Mouse (Mus musculus) stomach, embryonic 15.5 days (tissue): ENCODE results near the gene Dock8. TPM values are rescaled to one million over a fixed set of nuclear protein-coding genes. Genes with fewer than 3 reads are reported as not detected.
A peak's percentile ranks its signal among the peaks of the same experiment; 100 is the strongest.

Source experiments
- ATAC-seq: fragments of 200-750 bp; cut with Nextera tagmentation; 2 replicates; pipeline ENCODE4 v1.8.0; 2017; ENCODE audit warnings: low read depth, moderate number of reproducible peaks, moderate TSS enrichment; ENCODE audit not compliant: insufficient read depth, low FRiP score
- H3K27ac ChIP-seq: fragments of 300-500 bp; sonication (generic); 2 replicates; pipeline ENCODE4 v1.5.1; 2015; ENCODE audit warnings: mild to moderate bottlenecking, inconsistent platforms
- H3K27me3 ChIP-seq: fragments of 300-500 bp; sonication (generic); replicated peaks from 2 replicates; pipeline ENCODE4 v1.6.1; 2015; ENCODE audit warnings: inconsistent platforms
- H3K36me3 ChIP-seq: fragments of 300-500 bp; sonication (generic); 2 replicates; pipeline ENCODE4 v1.6.1; 2015; ENCODE audit warnings: inconsistent platforms
- H3K4me1 ChIP-seq: fragments of 300-500 bp; sonication (generic); 2 replicates; pipeline ENCODE4 v1.6.1; 2015; ENCODE audit warnings: inconsistent platforms
- H3K4me2 ChIP-seq: fragments of 300-500 bp; sonication (generic); 2 replicates; pipeline ENCODE4 v1.6.1; 2015; ENCODE audit warnings: mild to moderate bottlenecking, inconsistent platforms
- H3K4me3 ChIP-seq: fragments of 300-500 bp; sonication (generic); replicated peaks from 2 replicates; pipeline ENCODE4 v1.5.1; 2015; ENCODE audit warnings: inconsistent platforms
- H3K9ac ChIP-seq: fragments of 300-500 bp; sonication (generic); 2 replicates; pipeline ENCODE4 v1.6.1; 2015; ENCODE audit warnings: inconsistent platforms
- H3K9me3 ChIP-seq: fragments of 300-500 bp; sonication (generic); 2 replicates; pipeline ENCODE4 v1.6.1; 2016; ENCODE audit warnings: inconsistent platforms
- WGBS: fragments of 180-500 bp; shearing (Covaris S2); methylation state at CpG from one replicate; pipeline ENCODE4 v1.1.7; 2015; 5-methylcytosine and 5-hydroxymethylcytosine counted together
- polyA plus RNA-seq: library from polyadenylated mRNA; unstranded; fragments of >200 nt; fragmentation: Nextera tagmentation; extraction: Ambion mirVana; gene quantifications from 2 replicates; pipeline ENCODE4 v1.2.1, GENCODE M21; 2015

The Dock8 gene
- polyA plus RNA-seq, 1 experiment from 2014 or later, result 6.0 TPM

DNA sequence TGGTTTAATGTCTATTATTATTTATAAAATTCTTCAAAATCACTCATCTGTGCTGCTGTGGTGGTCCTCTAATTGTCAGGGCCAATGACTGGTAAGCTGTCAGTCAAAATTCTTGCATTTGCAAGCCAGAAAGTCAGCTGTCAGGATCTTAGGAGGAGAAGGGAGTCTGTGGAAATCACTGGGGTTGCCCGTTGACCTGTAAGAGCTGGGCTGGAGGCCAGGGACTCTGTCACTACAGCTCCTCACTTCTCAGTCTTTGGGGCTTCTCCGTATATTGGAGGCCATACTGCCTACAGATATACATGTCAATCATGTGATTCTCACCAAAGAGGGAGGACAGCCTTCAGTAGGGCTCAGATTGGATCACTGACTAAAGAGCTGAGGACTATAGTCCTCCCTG is 221.3 kb downstream of the Dock8 start:
- 67% methylated on average over 2 of the region's 2 CpGs for WGBS
- H3K27me3 ChIP-seq, result no peaks in the 10 kb centered on the region
- H3K4me2 ChIP-seq, result no peak overlapping the region
- H3K4me1 ChIP-seq, result no peaks in the 10 kb centered on the region
- no peaks in the 10 kb centered on the region for H3K9me3 ChIP-seq
- H3K27ac ChIP-seq, result no peak overlapping the region
- H3K9ac ChIP-seq, result no peak overlapping the region
- no peaks in the 10 kb centered on the region for H3K36me3 ChIP-seq
- ATAC-seq, result no peak
- no peak overlapping the region for H3K4me3 ChIP-seq

DNA sequence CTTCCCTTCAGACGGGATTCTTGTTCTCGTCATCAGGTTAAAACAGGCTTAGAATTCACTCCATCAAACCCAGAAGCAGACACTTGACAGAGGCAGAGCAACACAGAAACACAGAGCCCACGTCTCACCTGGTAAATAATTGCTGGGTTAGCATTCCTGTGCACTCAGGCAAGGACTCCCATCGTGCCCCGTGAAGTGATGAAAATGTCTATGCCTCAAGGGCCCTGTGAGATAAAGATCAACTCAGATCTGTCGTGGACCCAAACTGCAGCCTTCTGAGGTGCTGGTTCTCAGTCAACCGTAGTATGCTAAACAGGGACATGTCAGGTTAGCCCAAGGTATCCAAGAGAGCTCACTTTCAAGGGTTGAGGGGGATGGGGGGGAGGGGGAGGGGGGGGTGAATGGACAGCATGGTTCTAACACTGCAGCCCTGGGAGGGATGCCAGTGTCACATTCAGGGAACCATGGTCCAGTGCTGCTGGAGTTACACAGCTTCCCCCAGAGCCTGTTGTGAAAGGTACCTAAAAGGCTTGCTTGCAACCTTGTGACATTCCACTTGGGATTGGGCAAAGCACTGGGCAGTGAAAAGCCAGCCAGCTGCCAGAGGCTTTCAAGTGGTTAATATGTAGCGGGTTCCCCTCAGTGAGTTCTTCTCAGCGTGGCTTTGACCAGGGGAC is 222.8 kb downstream of the Dock8 start:
- WGBS, result 52% methylated on average over 9 of the region's 9 CpGs
- H3K4me2 ChIP-seq, result no peak overlapping the region
- no peak overlapping the region for H3K4me3 ChIP-seq
- no peaks in the 10 kb centered on the region for H3K36me3 ChIP-seq
- no peak overlapping the region for H3K27ac ChIP-seq
- no peaks in the 10 kb centered on the region for H3K27me3 ChIP-seq
- no peak for ATAC-seq
- no peaks in the 10 kb centered on the region for H3K9me3 ChIP-seq
- H3K9ac ChIP-seq, result no peak overlapping the region
- no peaks in the 10 kb centered on the region for H3K4me1 ChIP-seq

DNA sequence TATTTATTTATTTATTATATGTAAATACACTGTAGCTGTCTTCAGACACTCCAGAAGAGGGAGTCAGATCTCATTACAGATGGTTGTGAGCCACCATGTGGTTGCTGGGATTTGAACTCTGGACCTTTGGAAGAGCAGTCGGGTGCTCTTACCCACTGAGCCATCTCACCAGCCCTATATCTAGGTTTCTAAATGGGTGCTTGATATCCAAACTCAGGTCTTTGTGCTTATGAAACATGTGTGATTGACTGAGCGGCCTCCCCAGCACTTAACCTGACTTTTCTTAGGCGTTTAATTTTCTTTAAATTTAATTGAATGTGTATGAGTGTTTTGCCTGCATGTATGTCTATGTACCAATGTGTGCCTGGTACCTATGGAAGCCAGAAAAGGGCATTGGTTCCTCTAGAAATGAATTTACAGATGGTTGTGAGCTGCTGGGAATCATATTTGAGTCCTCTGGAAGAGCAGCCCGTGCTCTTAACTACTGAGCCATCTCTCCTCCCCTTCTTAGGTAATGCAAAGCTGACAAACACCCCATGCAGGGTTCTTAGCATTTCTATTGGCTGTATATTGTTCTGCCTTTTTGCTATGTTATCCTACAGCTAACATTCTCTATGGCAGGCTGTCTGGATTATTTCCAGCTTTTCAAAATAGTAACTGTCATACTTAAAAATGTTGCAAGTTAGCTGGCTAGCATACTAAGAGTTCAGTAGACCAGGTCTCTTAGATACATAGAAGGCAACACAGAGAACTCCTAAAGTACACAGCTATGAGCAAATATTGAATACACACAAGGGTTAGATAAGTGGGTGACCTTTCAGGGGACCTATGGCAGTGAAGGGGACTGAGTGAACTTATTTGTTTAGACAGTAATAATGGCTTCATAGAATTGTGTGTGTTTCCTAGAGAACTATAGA is 231.0 kb downstream of the Dock8 start:
- Histone ChIP-seq H3K4me3 (no peak overlapping the region), H3K4me2 (no peak overlapping the region), H3K27ac (no peak overlapping the region), H3K9me3 (no peaks in the 10 kb centered on the region), H3K36me3 (no peaks in the 10 kb centered on the region), H3K9ac (no peak overlapping the region), H3K4me1 (no peaks in the 10 kb centered on the region), H3K27me3 (no peaks in the 10 kb centered on the region; the same call in 1 of the 2 replicates)
- ATAC-seq, result peak; percentile 79; the same call in 1 of the 2 replicates
- WGBS, result 73% methylated on average over 4 of the region's 4 CpGs

DNA sequence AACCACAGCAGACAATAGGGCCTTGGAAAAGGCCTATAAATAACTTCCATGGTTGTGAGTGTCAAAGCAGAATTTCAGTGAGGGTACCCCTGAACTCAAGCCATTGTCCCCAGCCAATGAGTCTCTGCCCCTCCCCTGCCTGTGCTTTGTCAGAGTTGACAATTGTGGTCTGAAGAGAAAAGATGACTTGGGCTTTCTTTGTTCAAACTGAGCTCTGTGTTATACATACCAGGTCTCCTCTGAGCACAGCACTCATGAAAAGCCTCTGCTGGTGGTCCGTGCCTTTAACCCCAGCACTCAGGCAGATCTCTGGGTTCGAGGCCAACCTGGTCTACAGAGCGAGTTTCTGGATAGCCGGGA is 231.6 kb downstream of the Dock8 start:
- WGBS, result 67% methylated on average over 4 of the region's 4 CpGs
- no peaks in the 10 kb centered on the region for H3K9me3 ChIP-seq
- no peaks in the 10 kb centered on the region for H3K36me3 ChIP-seq
- H3K4me2 ChIP-seq, result no peak overlapping the region
- H3K9ac ChIP-seq, result no peak overlapping the region
- H3K27ac ChIP-seq, result no peak overlapping the region
- H3K27me3 ChIP-seq, result no peaks in the 10 kb centered on the region; the same call in 1 of the 2 replicates
- no peak overlapping the region for H3K4me3 ChIP-seq
- ATAC-seq, result no peak
- no peaks in the 10 kb centered on the region for H3K4me1 ChIP-seq

DNA sequence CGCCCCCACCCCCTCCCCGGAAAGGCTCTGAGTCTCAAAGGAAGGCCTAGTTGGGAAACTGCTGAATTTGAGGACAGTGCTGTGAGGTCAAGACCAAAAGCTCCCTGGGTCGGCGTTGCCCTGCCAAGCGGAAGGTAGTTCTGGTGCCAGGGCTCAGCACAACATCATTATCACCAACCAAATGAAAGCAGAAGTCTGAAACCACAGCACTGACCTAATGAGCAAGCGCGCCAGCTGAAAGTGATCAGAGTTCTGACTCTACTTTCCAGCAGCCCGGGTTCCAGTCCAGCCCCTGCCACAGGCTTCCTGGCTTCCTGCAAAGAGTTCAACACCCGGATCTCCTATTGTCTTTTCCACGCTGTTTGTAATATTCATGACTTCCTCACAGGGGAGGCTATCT is 232.7 kb downstream of the Dock8 start:
- Histone ChIP-seq H3K9me3 (no peaks in the 10 kb centered on the region), H3K4me3 (no peak overlapping the region), H3K27me3 (peaks cover 2% of the 10 kb centered on the region; the same call in 1 of the 2 replicates), H3K4me2 (no peak overlapping the region), H3K4me1 (no peaks in the 10 kb centered on the region), H3K36me3 (no peaks in the 10 kb centered on the region), H3K9ac (no peak overlapping the region), H3K27ac (no peak overlapping the region)
- WGBS, result 63% methylated on average over 10 of the region's 10 CpGs
- ATAC-seq, result no peak

DNA sequence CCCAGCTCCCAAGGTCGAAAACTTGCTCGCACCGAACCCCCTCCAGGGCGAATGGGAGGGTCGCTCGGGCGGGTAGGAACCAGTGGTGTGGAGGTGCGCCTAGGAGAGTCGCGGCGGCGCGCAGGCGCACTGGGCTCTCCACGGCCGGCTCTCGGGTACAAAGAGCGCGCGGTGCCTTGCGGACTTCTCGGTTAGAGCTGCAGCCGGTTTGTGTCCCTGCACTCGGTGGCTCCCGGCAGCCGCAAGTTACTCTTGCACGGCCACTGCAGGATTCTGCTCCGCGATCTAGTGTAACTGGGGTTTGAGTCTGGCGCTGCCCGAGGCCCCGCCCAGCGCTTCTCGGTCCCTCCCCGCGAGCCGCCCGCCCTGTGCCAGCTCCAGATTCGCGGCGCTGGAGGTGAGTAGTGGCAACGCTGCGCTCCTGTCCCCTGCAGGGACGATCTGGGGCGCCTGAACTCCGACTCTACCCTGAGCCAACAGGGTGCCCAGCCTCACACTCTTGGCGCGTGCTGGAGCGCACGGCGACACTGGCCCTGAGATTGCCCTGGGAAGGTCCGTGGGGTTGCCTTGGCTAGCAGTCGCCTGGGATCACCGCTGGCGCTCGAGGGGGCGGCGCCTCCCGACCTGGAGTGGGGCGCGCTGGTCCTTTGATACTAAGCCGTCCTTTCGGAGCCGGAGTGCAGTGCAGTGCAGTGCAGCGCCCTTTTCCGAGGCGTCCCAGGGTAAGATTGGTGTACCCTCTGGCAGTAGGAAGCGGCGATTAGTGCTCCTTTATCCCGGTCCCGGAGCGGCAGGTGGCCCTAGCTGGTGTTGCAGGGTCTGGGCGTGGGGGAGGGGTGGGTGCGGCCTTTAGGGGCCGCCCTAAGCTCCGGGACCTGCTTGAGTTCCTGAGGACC is 237.5 kb downstream of the Dock8 start, which contains the start of gene Kank1:
Gene Kank1 (plus strand): TSS at position 380 of the 896 bp plus-strand sequence.
- ATAC-seq, result peak; percentile 86
- peak within 1 kb of the TSS; percentile 53; the same call in 1 of the 2 replicates for H3K27ac ChIP-seq
- peaks cover 4% of the 10 kb centered on the region; the same call in 1 of the 2 replicates for H3K4me1 ChIP-seq
- no peaks in the 10 kb centered on the region for H3K9me3 ChIP-seq
- H3K9ac ChIP-seq, result peak within 1 kb of the TSS; percentile 35; the same call in 1 of the 2 replicates
- WGBS, result under 1% methylated on average over 76 of the region's 76 CpGs
- peak within 1 kb of the TSS; percentile 93 for H3K4me2 ChIP-seq
- no peaks in the 10 kb centered on the region for H3K36me3 ChIP-seq
- peak within 1 kb of the TSS; percentile 60 for H3K4me3 ChIP-seq
- peaks cover 4% of the 10 kb centered on the region; the same call in 1 of the 2 replicates for H3K27me3 ChIP-seq

DNA sequence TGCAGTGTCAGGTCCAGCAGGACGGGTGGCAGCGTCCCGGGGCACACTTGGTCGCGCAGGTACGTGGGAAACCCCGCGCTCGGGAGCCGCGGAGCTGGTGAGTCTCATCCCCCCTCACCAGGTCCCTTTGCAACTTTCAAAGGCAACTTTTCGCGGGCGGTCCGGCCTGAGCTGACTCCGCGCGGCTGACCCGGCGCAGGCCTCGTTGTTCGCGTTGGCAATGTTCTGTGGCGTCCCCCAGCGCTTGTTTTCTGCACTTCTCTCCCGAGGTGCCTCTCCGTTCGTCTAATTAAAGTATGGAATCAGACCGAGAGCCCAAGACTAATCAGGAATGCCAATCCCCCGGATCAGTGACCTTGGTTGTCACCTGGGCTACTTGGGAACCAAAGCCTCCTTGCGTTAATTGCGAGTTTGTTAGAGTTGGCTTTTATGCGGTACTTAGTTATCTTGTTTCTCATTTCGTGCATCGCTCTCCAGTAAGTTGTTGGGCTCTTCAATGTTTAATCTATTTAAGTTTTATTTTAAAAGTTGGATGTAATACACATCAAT is 238.2 kb downstream of the Dock8 start:
- H3K9me3 ChIP-seq, result no peaks in the 10 kb centered on the region
- 2% methylated on average over 35 of the region's 35 CpGs for WGBS
- peaks cover 4% of the 10 kb centered on the region; the same call in 1 of the 2 replicates for H3K4me1 ChIP-seq
- peaks cover 4% of the 10 kb centered on the region; the same call in 1 of the 2 replicates for H3K27me3 ChIP-seq
- peak overlapping the region; percentile 93 for H3K4me2 ChIP-seq
- H3K9ac ChIP-seq, result no peak overlapping the region; the same call in 1 of the 2 replicates
- H3K36me3 ChIP-seq, result no peaks in the 10 kb centered on the region
- no peak overlapping the region for H3K27ac ChIP-seq
- H3K4me3 ChIP-seq, result peak overlapping the region; percentile 60
- no peak for ATAC-seq

DNA sequence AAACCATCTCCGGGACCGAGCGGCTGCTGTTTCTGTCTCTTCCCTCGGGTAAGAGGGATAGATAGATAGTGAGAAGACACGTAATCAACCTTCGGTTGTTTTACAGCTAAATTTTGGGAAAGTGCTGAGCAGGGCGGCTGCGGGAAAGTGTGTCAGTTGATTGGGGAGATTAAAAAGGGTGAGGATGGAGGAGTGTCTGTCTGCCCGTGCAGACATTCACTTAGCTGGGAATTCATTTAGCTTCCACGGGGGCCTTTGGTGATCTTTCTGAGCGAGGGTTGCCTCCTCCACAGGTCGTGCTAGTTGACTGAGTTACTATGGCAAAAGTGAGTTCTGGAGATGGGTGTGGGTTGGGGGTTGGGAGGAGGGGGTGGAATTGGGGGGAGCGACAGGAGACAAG is 238.8 kb downstream of the Dock8 start:
- Histone ChIP-seq H3K4me2 (peak overlapping the region; percentile 93), H3K36me3 (no peaks in the 10 kb centered on the region), H3K27ac (no peak overlapping the region), H3K4me1 (peaks cover 4% of the 10 kb centered on the region; the same call in 1 of the 2 replicates), H3K9me3 (no peaks in the 10 kb centered on the region), H3K27me3 (peaks cover 4% of the 10 kb centered on the region; the same call in 1 of the 2 replicates), H3K9ac (no peak overlapping the region), H3K4me3 (peak overlapping the region; percentile 60)
- no peak for ATAC-seq
- WGBS, result 9% methylated on average over 13 of the region's 13 CpGs

DNA sequence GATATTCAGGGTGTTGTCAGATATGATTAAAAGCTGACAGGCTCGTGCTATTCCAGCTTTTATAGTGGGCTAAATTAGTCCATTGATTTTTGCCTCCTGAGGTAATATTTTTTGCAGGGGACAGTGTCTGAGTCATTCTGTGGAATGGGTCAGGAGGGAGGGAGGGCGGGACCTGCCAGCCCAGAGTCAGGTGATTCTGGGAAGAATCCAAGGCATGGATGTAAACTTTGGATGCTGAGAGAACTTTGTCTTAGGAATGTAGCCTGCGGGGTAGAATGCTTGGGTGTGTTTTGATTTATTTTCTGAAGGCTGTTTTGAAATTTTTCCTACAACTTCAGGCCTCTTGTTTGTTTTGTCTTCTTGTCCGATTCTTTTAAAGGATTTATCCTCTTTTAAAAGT is 244.2 kb downstream of the Dock8 start:
- Histone ChIP-seq H3K4me1 (no peaks in the 10 kb centered on the region), H3K9ac (no peak overlapping the region), H3K9me3 (no peaks in the 10 kb centered on the region), H3K27me3 (no peaks in the 10 kb centered on the region), H3K36me3 (no peaks in the 10 kb centered on the region), H3K4me2 (no peak overlapping the region), H3K4me3 (no peak overlapping the region), H3K27ac (no peak overlapping the region)
- WGBS, result 59% methylated on average over 4 of the region's 4 CpGs
- ATAC-seq, result no peak

DNA sequence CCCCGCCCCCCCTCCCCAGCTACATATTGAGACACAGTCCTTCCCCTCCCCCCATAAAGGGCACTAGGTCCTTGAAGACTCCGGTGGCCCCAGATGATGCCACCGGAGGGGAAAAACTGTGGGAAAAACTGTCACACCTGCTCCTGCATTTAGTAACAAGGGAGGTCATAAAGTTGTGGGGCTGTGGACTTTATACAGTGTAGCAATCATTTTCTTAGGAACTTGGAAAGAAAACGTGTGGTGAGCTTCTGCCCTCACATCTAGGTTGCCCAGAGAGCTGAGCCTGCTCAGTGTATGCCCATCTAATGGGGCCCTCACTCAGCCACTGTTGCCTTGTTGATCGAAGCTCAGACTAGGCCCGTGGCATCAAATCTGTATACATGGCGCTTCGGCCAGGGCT is 246.7 kb downstream of the Dock8 start:
- Histone ChIP-seq H3K4me2 (no peak overlapping the region), H3K27ac (no peak overlapping the region), H3K27me3 (no peaks in the 10 kb centered on the region), H3K9me3 (no peaks in the 10 kb centered on the region), H3K4me3 (no peak overlapping the region), H3K36me3 (no peaks in the 10 kb centered on the region), H3K9ac (no peak overlapping the region), H3K4me1 (no peaks in the 10 kb centered on the region)
- no peak for ATAC-seq
- 89% methylated on average over 8 of the region's 8 CpGs for WGBS

DNA sequence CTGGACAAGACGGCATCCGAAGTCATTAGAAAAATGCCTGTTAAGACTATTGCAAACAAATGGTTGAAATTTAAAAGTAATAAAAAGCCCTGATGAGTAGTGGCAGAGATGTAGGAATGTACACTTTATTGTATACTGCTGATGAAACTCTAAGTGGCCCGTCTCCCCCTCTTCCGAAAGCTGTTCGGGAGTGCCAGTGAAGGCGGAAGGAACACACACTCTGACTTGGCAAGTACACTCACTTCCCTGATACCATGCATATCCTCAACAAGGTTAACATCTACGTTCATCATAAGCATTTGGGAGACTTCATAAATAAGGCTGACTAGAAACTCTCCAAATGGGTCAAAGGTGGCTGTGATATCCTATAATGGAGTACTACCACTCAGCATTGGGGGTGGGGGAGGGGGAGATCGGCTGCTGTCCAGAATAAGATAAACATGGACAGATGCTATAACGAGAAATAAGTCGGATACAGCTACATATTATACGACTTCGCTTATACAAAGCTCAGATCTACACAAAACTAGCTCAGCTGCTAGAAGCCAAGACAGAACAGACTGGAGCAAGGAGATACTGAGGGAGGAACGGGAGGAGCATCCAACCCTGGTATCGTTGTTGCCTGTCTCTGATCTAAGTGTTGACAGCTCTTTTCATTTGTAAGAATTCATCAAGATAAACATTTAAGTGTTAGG is 248.7 kb downstream of the Dock8 start:
- no peak overlapping the region for H3K27ac ChIP-seq
- no peaks in the 10 kb centered on the region for H3K4me1 ChIP-seq
- no peak for ATAC-seq
- H3K4me3 ChIP-seq, result no peak overlapping the region
- no peaks in the 10 kb centered on the region for H3K9me3 ChIP-seq
- H3K36me3 ChIP-seq, result no peaks in the 10 kb centered on the region
- no peak overlapping the region for H3K4me2 ChIP-seq
- no peaks in the 10 kb centered on the region for H3K27me3 ChIP-seq
- no peak overlapping the region for H3K9ac ChIP-seq
- WGBS, result 58% methylated on average over 14 of the region's 14 CpGs
